Mouse (Mus musculus): Measurements from ENCODE around the gene Nudt8.
"Not testable (repeated sequence)": the region's sequence is repeated elsewhere in the genome, so short reads cannot be mapped to it uniquely, and the experiment has no call there.

Nudt8 gene

DNA sequence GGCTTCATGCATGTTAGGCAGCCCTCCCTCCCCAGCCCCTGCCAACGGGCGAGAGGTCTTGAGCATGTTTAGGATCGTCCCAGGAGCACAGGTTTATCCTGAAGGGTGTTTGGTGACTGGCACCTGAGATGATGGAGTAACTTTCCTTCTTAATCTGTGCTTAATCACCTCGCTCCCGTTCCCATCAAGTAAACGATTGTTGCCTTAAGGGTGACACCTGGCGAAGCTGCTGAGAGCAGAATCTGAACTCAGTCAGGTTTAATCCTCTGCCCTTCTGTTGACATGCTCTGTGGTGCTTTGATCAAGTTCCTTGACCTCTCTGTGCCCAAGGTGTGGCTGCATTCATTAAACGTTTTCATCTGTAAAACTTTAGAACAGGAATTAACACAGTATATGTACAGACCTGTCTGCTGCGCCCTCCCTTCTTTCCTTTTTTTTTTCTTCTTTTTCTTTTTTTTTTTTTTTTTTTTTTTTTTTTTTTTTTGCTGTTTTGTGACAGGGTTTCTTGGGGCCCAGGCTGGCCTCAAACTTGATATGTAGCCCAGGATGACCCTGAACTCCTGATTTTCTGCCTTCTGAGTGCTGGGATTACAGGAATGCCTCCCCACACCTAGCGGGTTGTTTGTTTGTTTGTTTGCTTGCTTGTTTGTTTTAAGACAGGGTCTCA lies 17.7 kb downstream of the Nudt8 start:
- no peak for DNase-seq

DNA sequence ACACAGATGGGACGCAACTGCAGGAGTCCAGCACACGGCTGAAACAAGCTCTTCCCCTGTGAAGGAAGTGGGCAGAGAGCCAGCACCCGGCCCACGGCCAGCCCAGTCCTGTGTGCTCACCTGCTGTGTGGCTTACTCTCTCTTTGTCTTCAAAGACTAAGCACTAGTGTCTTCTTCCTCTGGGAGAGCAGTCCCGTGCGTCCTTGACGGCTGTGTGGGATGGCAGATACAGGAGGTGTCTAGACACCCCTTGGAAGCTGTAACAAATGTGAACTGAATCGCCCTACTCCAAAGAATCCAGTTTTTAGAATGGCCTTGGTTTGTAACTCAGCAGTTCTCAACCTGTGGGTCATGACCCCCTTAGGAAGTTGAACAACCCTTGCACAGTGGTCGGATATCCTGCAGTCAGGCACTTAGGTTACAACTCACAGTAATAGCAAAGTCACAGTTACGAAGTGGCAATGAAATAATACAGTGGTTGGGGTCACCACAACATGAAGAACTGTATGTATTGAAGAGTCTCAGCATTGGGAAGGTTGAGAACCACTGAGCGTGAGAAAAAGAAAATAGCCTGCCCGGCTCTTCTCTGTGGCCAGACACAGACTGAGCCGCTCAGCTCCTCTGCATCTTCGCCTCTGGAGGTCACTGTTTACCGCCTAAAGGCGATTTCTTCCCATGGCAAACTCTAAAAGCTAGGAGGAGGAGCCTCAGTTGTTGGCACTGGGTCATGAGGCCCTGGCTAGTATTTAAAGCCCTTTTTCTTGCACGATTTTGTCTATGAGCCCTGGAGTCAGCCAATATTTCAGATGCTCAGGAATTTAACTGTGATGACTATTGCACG lies 18.6 kb downstream of the Nudt8 start:
- DNase-seq: peak; percentile 90

DNA sequence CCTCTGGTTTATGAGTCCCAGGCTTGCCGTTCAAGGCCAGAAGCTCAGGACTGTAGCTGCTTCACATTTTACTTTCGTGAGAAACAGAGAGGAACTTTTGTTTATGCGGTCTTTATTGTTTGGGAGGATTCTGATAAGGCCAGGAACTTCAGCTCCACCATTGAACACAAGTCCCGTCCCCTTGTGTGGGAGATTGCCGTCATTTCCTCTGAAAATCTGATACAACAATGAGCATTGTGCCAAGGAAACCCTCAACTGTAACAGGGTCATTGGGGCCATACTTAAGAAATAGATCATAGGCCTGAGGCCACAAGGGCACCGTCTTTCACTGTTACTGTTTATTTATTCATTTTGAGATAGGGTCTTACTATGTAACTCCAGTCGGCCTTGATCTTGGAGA lies 22.8 kb downstream of the Nudt8 start:
- no peak for DNase-seq

DNA sequence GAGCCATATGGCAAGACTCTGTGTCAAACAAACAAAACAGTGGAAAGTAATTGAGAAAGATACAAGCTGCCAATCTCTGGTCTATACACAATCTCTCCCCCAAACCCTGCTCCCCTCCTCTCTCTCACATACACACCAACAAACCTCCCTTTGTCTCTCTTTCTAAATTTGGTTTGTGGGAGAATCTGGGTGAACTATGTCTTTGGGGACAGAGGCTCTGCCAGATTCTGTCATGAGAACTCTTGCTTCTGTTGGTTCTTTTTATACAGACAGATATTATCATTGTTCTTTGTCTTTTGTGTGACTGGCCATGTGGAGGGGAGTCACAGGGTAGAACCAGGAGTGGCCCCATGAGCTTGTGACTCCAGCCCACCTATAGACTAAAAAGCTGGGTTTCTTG lies 27.2 kb downstream of the Nudt8 start:
- no peak for DNase-seq

DNA sequence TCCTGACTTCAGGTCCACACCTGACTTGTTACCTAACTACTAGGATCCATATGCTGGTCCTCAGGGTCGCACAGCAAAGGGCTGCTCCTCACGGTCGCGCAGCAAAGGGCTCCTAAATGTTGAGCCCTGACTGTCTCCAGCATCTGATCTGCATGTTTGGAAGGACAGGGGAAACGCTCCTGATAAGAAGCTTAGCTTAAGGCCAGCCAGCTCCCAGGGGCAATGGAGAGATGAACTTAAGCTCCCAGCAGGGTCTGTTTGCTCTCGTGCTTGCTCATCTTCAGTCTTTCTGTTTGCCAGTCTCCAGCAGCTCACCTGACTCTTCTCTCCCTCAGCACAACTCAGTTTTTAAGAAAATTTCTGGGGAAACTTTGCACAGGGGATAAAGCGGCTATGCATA lies 32.3 kb downstream of the Nudt8 start:
- DNase-seq: no peak

DNA sequence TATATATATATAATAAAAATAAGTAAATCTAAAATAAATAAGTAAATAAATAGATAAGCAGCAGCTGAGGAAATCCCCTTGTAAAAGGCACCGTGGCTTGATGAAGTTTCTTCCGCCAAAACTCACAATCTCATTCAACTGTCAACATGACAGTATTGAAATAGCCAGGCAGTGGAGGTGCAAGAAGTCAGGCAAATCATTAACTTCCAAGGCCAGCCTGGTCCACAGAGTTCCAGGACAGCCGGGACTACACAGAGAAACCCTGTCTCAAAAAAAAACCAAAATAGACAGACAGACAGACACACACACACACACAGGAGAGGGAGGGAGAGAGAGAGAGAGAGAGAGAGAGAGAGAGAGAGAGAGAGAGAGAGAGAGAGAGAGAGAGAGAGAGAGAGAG lies 32.9 kb downstream of the Nudt8 start:
- DNase-seq: peak; percentile 54

DNA sequence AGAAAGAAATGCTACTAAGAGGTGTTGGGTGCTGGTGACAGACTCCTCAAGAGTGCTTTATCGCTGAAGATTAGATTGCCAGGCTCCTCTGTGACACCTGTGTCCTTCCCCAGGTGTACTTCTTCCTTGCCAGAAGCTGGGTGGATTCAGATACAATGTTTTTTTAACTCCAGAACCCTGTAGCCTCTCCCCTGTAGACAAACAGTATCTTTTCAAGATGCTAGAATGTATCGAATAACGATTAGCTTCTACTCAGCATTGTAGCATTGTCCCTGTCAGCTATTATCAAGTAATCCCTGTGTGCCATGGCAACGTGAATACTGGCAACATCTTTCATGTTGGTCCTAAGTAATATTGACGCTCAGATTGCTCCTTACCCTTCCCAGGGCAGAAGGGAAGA lies 33.4 kb downstream of the Nudt8 start:
- DNase-seq: no peak

DNA sequence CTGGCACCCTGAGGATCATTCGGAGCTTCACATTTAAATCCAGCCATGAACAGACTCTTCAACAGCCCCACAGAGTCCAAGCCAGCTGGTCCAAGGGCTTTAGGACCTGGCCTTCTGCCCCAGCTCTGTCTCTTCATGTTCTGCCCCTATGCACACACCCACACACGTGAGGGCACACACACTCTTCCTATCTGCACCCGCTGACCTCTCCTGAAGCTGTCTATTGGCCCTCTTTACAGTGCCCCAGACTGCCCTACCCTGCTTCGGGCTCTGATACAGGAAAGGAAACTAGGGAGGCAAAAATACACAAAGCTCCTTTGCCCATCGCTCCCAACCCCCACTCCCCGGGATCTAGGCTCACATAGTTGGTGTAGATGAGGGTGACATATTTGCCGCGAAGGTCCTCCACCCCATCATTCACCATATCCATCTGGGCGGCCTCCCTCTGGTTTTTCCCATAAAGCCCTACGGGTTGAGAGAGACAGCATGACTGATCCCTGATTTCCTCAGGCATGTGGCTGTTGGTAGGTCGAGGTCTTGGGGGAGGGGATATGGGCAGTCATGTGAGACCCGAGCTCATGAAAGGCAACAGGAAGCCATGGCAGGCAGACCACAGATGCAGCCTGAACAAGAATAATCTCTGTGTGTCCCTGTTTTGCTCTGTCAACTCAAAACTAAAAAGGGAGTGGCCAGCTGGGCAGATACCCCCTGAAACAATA lies 36.1 kb downstream of the Nudt8 start:
- DNase-seq: no peak

DNA sequence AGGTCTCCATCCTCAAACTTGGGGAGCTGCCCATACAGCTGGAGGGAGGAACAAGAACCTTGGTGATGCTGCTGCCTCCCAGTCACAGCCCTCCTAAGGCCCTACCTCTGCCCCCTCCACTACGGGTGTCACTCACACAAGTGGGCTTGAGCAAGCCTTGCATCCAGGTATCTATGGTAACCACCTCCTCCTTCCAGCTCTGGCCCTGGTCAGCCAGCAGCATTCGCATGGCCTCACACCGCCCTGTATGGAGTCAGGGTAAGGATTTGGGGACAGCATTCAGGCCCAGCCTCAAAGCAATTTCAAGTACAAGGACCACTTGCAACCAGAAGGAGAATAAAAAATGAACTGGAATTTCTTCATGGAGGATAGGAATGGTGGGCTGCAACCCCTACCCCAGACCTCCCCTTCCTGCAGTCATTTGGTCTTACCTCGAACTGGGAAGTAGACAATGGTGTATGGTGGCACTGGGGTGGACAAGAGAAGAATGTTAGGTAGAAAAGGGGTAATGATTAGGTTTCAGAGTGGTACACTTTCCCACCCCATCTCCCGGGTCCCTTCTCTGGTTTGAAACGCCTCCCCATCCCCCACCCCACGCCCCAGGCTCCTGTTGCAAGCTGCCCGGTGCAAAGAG lies 36.9 kb downstream of the Nudt8 start:
- not testable (repeated sequence) for DNase-seq

DNA sequence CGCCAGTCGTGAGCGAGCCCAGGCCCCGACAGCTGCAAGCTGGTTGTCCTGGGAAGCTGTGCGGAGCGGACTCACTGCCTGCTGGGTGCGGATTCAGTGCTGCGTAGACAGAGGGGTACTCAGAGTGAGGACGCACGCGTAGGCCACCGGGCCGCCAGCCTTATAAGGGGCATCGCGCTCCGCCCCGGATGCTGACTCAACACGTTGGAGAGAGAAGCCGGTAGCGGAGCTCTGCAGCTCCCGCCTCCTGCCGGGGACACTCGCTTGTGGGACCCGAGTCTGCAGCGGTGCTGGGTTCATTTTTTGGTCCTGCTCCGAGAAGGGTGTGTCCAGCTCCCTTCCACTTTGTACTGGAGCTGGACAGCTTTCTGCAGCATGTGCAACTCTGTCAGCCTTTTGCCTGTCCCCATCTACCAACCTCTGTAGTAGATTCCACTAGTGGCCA lies 37.4 kb downstream of the Nudt8 start, which contains the start of gene Gstp1:
TSS of gene Gstp1 (minus strand) at position 198 of the 445 bp plus-strand sequence.
- DNase-seq: peak; percentile 90

DNA sequence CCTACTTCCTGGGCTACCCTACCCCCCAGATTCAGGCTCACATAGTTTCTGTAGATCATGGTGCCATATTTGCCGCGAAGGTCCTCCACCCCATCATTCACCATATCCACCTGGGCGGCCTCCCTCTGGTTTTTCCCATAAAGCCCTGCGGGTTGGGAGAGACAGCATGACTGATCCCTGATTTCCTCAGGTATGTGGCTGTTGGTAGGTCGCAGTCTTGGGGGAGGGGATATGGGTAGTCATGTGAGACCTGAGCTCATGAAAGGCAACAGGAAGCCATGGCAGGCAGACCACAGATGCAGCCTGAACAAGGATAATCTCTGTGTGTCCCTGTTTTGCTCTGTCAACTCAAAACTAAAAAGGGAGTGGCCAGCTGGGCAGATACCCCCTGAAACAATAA lies 40.6 kb downstream of the Nudt8 start:
- not testable (repeated sequence) for DNase-seq

DNA sequence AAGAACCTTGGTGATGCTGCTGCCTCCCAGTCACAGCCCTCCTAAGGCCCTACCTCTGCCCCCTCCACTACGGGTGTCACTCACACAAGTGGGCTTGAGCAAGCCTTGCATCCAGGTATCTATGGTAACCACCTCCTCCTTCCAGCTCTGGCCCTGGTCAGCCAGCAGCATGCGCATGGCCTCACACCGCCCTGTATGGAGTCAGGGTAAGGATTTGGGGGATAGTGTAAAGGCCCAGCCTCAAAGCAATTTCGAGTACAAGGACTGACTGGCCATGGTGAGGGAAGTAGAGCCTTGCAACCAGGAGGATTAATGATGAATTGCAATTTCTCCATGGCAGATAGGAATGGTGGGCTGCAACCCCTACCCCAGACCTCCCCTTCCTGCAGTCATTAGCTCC lies 41.1 kb downstream of the Nudt8 start:
- DNase-seq: not testable (repeated sequence)

DNA sequence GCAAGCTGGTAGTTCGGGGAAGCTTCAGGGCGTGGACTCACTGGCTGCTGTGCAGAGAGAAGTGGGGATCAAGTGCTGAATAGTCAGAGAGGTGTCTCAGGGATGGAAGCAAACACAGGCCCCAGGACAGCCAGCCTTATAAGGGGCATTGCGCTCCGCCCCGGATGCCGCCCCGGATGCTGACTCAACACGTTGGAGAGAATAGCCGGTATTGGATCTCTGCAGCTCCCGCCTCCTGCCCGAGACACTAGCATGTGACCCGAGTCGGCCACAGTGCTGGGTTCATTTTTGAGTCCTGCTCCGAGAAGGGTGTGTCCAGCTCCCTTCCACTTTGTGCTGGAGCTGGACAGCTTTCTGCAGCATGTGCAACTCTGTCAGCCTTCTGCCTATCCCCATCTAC lies 41.7 kb downstream of the Nudt8 start:
- peak; percentile 28 for DNase-seq

DNA sequence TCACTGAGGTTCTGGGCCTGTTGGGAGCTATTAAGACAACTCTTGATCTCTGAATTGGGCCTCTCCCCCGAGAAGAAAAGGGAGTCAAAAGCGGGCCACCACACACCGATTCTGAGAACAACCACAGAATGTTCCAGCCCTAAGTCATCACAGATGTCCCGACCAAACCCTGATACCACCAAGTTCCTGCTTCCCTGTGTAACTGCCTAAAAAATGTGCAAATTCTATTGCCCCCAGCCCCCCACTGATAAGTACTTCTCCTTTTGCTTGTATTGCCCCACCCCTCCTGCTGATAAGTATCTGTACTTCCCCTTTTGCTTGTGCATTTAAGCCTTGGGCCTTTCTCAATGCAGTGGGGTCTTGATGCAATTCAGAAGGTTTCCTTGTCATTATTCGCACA lies 43.7 kb downstream of the Nudt8 start:
- not testable (repeated sequence) for DNase-seq

DNA sequence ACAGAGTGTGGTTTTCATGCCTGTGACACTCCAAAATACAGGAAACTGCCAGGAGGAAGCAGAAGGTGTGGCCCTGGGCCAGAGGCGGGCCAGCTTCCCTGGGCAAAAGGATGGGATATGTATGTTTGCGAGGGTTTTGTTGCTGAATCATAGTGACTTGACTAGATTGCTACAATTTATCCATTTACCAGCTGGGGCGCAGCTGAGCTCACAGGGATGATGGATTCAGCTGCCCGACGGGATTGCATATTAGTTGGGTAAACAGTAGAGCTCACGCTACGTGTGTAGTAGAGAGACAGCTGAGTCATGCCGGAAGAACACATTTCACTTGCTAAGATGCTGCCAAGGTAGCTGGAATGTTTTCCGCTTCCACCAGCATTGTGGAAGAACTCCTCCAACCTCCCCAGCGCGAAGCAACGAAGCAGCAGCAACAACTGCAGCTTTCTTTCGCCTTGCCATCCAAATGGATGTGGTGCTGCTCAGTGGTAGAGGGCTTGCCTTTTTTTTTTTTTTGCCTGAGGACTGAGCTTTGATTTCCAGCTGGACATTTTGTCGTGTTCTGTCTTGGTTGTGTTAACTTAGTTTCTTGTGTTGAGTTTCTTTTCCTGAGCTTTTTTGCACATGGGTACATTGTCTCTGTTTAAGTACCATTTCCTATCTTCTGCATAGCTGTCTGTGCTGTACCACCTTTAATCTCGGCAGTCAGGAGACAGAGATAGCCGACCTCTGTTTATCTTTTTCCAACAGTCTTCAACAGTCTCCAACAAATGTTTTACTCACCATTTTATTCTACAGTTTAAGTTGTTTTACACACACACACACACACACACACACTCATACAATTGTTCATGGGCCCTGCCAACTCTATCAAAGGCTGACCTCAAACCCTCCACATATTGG lies 45.8 kb downstream of the Nudt8 start, which contains the start of gene Gstp2:
TSS of gene Gstp2 (minus strand) at position 58 of the 900 bp plus-strand sequence.
- peak; percentile 88 for DNase-seq

DNA sequence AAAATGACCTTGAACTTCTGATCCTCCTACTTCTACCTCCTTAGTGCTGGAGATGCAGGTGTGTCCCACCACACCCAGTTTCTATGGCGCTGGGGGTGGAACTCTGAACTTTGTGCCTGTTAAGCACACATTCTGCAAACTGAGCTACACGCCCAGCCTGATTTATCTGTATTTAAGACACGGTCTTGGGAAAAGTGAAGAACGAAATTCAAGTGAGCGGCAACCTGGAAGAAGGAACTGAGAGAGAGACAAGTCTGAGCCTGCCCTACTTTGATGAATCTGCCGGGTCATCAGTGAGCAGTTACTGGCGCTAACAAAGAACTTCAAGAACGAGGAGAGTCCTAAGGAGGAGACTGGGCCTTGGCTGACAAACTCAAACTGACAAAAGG lies 46.5 kb downstream of the Nudt8 start:
- no peak for DNase-seq

DNA sequence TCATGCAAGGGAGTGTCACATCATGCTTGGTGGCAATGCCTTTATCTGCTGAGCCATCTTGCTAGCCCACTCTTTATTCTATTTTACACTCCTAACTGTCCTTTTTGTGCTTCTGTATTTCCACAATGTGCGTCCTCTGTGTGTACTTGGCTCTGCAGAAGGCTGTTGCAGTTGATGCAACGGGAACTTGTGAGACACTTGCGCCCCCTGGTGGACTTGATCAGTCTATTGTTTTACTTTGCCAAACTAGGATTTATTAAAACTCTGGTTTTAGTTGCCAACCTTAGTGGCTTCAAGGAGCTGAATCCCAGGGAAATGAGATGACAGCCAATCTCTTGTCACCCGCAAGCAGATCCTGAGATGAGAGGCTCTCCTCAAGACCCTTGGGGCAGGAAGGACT lies 47.5 kb downstream of the Nudt8 start:
- DNase-seq: peak; percentile 85

DNA sequence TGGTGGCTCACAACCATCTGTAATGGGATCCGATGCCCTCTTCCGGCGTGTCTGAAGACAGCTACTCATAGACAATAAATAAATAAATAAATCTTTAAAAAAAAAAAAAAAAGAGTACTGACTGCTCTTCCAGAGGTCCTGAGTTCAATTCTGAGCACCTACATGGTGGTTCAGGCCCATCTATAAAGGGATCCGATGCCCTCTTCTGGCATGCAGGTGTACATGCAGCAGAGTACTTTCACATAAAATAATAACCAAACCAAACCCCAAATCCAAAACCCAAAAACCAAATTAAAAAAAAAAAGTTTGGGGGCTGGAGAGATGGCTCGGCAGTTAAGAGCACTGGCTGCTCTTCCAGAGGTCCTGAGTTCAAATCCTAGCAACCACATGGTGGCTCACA lies 48.7 kb downstream of the Nudt8 start:
- DNase-seq: not testable (repeated sequence)

DNA sequence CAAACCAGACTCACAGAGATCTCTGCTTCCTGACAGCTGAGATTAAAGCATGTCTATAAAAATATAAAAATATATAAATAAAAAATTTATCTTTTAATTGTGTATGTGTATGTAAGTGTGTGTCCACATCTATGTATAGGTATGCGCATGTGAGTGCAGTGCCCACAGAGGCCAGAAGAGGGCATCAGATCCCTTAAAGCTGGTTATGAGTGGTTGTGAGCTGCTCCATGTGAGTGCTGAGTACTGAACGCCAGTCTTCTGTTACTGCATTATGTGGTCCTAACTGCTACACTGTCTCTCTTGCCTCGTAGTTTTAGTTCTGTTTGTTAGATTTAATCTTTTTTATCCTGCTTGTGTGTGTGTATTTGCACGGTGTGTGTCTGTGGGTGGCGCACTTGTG lies 50.6 kb downstream of the Nudt8 start:
- DNase-seq: no peak
